Mouse (Mus musculus) G1E (cell line): Measurements from ENCODE around the gene Anxa11.

ENCODE experiments used
- CTCF ChIP-seq: IDR thresholded peaks from 2 replicates; pipeline ENCODE4 v1.5.1; 2012; ENCODE audit warnings: low read depth, low read length, inconsistent platforms, mixed read lengths
- GATA1 ChIP-seq: IDR thresholded peaks from 2 replicates; pipeline ENCODE4 v1.6.1; 2012; ENCODE audit warnings: borderline replicate concordance, low read length, inconsistent platforms, mixed read lengths
- TAL1 ChIP-seq: conservative IDR thresholded peaks from 2 replicates; pipeline ENCODE4 v1.6.1; 2012; ENCODE audit warnings: low read depth, low read length, inconsistent platforms, mixed read lengths

- no peak for TF ChIP-seq CTCF
- no peak for TF ChIP-seq TAL1
- no peak for TF ChIP-seq GATA1
Observed at GRCm38 (mm10) chr14:25866832-25867231, 24.9 kb downstream of the Anxa11 start.
